Mouse (Mus musculus) liver, embryonic 11.5 days (tissue): ENCODE results near the gene Kars. TPM values are rescaled to one million over a fixed set of nuclear protein-coding genes. Genes with fewer than 3 reads are reported as not detected.

Source experiments
- ATAC-seq: fragments of 200-750 bp; cut with Nextera tagmentation; replicated peaks from 2 replicates; pipeline ENCODE4 v1.8.0; 2017; ENCODE audit warnings: moderate number of reproducible peaks, mild to moderate bottlenecking, moderate TSS enrichment, moderate library complexity; ENCODE audit not compliant: low FRiP score
- DNase-seq: peaks from one replicate; pipeline ENCODE4 v3.0.0-alpha.2; 2017; ENCODE audit warnings: low spot score
- H3K27ac ChIP-seq: fragments of 300-500 bp; sonication (generic); 2 replicates; pipeline ENCODE4 v1.5.1; 2014; ENCODE audit warnings: mild to moderate bottlenecking, low read depth, low read length, control low read depth
- H3K27me3 ChIP-seq: fragments of 300-500 bp; sonication (generic); replicated peaks from 2 replicates; pipeline ENCODE4 v1.6.1; 2014; ENCODE audit warnings: low read length, mixed read lengths; ENCODE audit not compliant: control insufficient read depth, insufficient read depth
- H3K36me3 ChIP-seq: fragments of 300-500 bp; sonication (generic); 2 replicates; pipeline ENCODE4 v1.6.1; 2014; ENCODE audit warnings: mild to moderate bottlenecking, low read length, moderate library complexity, mixed read lengths; ENCODE audit not compliant: control insufficient read depth, insufficient read depth
- H3K4me1 ChIP-seq: fragments of 300-500 bp; sonication (generic); replicated peaks from 2 replicates; pipeline ENCODE4 v1.6.1; 2014; ENCODE audit warnings: low read length, mixed read lengths; ENCODE audit not compliant: control insufficient read depth, insufficient read depth
- H3K4me2 ChIP-seq: fragments of 300-500 bp; sonication (generic); 2 replicates; pipeline ENCODE4 v1.6.1; 2014; ENCODE audit warnings: mild to moderate bottlenecking, control low read depth, moderate library complexity
- H3K4me3 ChIP-seq: fragments of 300-500 bp; sonication (generic); 2 replicates; pipeline ENCODE4 v1.5.1; 2014; ENCODE audit warnings: low read depth, low read length, control low read depth
- H3K9ac ChIP-seq: fragments of 300-500 bp; sonication (generic); 2 replicates; pipeline ENCODE4 v1.6.1; 2014; ENCODE audit warnings: low read depth, low read length, control low read depth
- H3K9me3 ChIP-seq: fragments of 300-500 bp; sonication (generic); 2 replicates; pipeline ENCODE4 v1.6.1; 2016; ENCODE audit warnings: low read length, inconsistent platforms, mixed read lengths; ENCODE audit not compliant: control insufficient read depth
- WGBS: fragments of 180-500 bp; shearing (Covaris S2); extraction: QIAGEN DNeasy Blood & Tissue Kit; methylation state at CpG from one replicate; pipeline ENCODE4 v1.1.7; 2014; 5-methylcytosine and 5-hydroxymethylcytosine counted together
- polyA plus RNA-seq: library from polyadenylated mRNA; unstranded; fragments of >200 nt; fragmentation: Nextera tagmentation; extraction: Ambion mirVana; gene quantifications from 2 replicates; pipeline ENCODE4 v1.2.1, GENCODE M21; 2014

Gene Kars
- polyA plus RNA-seq, 1 experiment from 2014 or later: 261 TPM

DNA sequence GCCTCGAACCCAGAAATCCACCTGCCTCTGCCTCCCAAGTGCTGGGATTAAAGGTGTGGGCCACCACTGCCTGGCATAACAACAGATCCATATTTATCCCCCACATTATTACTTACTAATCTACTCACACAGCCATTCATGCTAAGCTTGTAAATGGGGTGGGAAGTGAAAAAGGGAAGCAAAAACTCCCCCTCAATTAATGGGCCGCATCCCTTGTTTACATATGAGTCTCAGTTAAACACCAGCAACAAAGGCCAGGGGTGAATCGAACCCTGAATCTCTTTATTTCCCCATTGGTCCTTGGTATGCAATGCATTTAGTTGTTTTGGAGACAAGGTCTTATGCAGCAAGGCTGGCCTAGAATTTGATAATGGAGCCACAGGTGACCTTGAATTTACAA is 60.3 kb downstream of the Kars start:
- no peaks in the 10 kb centered on the region for H3K27me3 ChIP-seq
- H3K9ac ChIP-seq: no peak overlapping the region
- no peak overlapping the region for H3K27ac ChIP-seq
- no peaks in the 10 kb centered on the region for H3K9me3 ChIP-seq
- no peak overlapping the region for H3K4me3 ChIP-seq
- WGBS: 79% methylated on average over 3 of the region's 3 CpGs
- no peaks in the 10 kb centered on the region for H3K4me1 ChIP-seq
- DNase-seq (no peak), ATAC-seq (no peak)
- no peak overlapping the region for H3K4me2 ChIP-seq
- H3K36me3 ChIP-seq: peaks cover 15% of the 10 kb centered on the region

DNA sequence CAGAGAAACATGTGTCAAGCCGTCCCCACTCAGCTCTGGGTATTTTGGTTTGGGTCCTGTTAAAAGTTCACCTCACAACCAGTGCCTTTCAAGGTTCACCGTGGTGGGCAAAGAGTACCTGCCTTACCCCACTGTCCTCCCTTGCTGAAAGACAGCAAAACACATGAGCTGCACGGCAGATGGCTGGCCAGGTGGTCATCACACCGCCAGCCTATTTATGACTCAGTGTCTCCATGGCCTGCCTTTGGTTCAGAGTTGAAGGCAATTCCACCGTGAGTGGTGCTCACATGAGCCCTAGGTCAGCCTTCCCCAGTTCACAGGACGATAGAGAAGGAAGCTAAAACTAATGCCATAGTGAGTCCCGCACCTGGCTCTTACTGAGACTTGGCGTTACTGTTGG is 63.2 kb downstream of the Kars start:
- no peak overlapping the region for H3K9ac ChIP-seq
- ATAC-seq (no peak), DNase-seq (no peak)
- no peak overlapping the region for H3K27ac ChIP-seq
- H3K4me3 ChIP-seq: no peak overlapping the region
- H3K9me3 ChIP-seq: no peaks in the 10 kb centered on the region
- no peak overlapping the region for H3K4me2 ChIP-seq
- H3K27me3 ChIP-seq: no peaks in the 10 kb centered on the region
- H3K4me1 ChIP-seq: no peaks in the 10 kb centered on the region
- H3K36me3 ChIP-seq: peaks cover 11% of the 10 kb centered on the region
- WGBS: 92% methylated on average over 8 of the region's 8 CpGs

- no peak overlapping the region for H3K27ac ChIP-seq
- no peak overlapping the region for H3K4me2 ChIP-seq
- ATAC-seq: no peak
- WGBS: 80% methylated on average over 2 of the region's 2 CpGs
- no peak overlapping the region for H3K9ac ChIP-seq
- no peaks in the 10 kb centered on the region for H3K4me1 ChIP-seq
- no peaks in the 10 kb centered on the region for H3K9me3 ChIP-seq
- H3K36me3 ChIP-seq: peaks cover 8% of the 10 kb centered on the region; the same call in 1 of the 2 replicates
- DNase-seq: no peak
- no peaks in the 10 kb centered on the region for H3K27me3 ChIP-seq
- no peak overlapping the region for H3K4me3 ChIP-seq
Observed at GRCm38 (mm10) chr8:111947144-111947543, 64.0 kb downstream of the Kars start.

DNA sequence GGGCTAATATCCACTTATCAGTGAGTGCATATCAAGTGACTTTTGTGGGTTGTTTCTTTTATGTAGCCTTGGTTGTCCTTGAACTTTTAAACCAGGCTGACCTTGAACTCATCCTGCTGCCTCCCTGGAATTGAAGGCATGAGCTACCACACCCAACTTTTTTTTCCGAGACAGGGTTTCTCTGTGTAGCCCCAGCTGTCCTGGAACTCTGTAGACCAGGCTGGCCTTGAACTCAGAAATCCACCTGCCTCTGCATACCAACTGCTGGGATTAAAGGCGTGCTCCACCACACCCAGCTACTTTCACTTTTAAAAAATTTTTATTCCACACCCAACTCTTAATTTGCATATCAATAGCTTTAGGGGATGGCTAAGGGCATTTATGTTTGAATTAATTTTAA is 67.6 kb downstream of the Kars start:
- Histone ChIP-seq H3K9ac (no peak overlapping the region), H3K36me3 (peaks cover 8% of the 10 kb centered on the region; the same call in 1 of the 2 replicates), H3K27ac (no peak overlapping the region), H3K27me3 (no peaks in the 10 kb centered on the region), H3K4me3 (no peak overlapping the region), H3K4me1 (peaks cover 13% of the 10 kb centered on the region), H3K4me2 (no peak overlapping the region), H3K9me3 (no peaks in the 10 kb centered on the region)
- ATAC-seq (no peak), DNase-seq (no peak)
- WGBS: 82% methylated on average over 2 of the region's 2 CpGs

Other genes with a start within 250 kb of the Kars start
- 218 and 234 TPM in 2 replicates for gene Cfdp1, start 157.0 kb downstream of the Kars start, polyA plus RNA-seq
- gene Tmem170, start 134.6 kb downstream of the Kars start, polyA plus RNA-seq: 8.0 and 8.4 TPM in 2 replicates
- 0.35 and 0.41 TPM in 2 replicates for gene Chst5, start 100.9 kb downstream of the Kars start, polyA plus RNA-seq
- 6.7 and 6.8 TPM in 2 replicates for gene Tmem231, start 77.4 kb downstream of the Kars start, polyA plus RNA-seq
- 136 and 141 TPM in 2 replicates for gene Gabarapl2, start 70.6 kb downstream of the Kars start, polyA plus RNA-seq
- gene Adat1, start 19.0 kb downstream of the Kars start, polyA plus RNA-seq: 12.7 and 17.8 TPM in 2 replicates
- 15.2 and 17.3 TPM in 2 replicates for gene Terf2ip, start 75 bp upstream of the Kars start, polyA plus RNA-seq
- 1.0 and 1.1 TPM in 2 replicates for gene Gm6793, start 3.7 kb upstream of the Kars start, polyA plus RNA-seq